Mouse (Mus musculus) embryonic fibroblast, embryonic 13.5 days (primary cell): ENCODE results near the gene Olfr1123. TPM values are rescaled to one million over a fixed set of nuclear protein-coding genes. Genes with fewer than 3 reads are reported as not detected.
"Not testable (repeated sequence)": the region's sequence is repeated elsewhere in the genome, so short reads cannot be mapped to it uniquely, and the experiment has no call there.

Experiments
- H3K27ac ChIP-seq: 2 replicates; pipeline ENCODE4 v1.5.1; 2012; ENCODE audit warnings: low read length, control low read depth, inconsistent platforms; ENCODE audit not compliant: insufficient read depth
- H3K4me1 ChIP-seq: 2 replicates; pipeline ENCODE4 v1.6.1; 2011; ENCODE audit warnings: low read length; ENCODE audit not compliant: control insufficient read depth, insufficient read depth
- H3K4me3 ChIP-seq: 2 replicates; pipeline ENCODE4 v1.5.1; 2011; ENCODE audit warnings: mild to moderate bottlenecking, control low read depth, low read length; ENCODE audit not compliant: insufficient read depth
- CTCF ChIP-seq: IDR thresholded peaks from 2 replicates; pipeline ENCODE4 v1.5.1; 2011; ENCODE audit warnings: mild to moderate bottlenecking, control low read depth, low read length, moderate library complexity, borderline replicate concordance; ENCODE audit not compliant: insufficient read depth
- POLR2A ChIP-seq: IDR thresholded peaks from 2 replicates; pipeline ENCODE4 v1.6.1; 2011; ENCODE audit warnings: low read depth, mild to moderate bottlenecking, control low read depth, low read length, moderate library complexity
- polyA plus RNA-seq: library from polyadenylated mRNA; stranded (reverse); fragments of >200 nt; gene quantifications from 2 replicates; pipeline ENCODE4 v1.2.4, GENCODE M21; 2011; ENCODE audit warnings: low read depth; ENCODE audit not compliant: missing spikeins, insufficient read length

The Olfr1123 gene
- polyA plus RNA-seq, result 0.11 TPM in 1 of 2 replicates, not detected in the other

GRCm38 (mm10) chr2:87416335-87416734 is at the start of gene Olfr1123:
TSS of gene Olfr1123 (plus strand) at chr2:87416635.
- TF ChIP-seq CTCF, result no peak
- Histone ChIP-seq H3K4me3 (no peak within 1 kb of the TSS), H3K27ac (no peak within 1 kb of the TSS), H3K4me1 (no peaks in the 10 kb centered on the region)

GRCm38 (mm10) chr2:87369595-87369994 is 46.8 kb upstream of the Olfr1123 start, which contains the start of gene Olfr1121:
TSS of gene Olfr1121 (plus strand) at chr2:87369895.
- H3K4me1 ChIP-seq, result no peaks in the 10 kb centered on the region
- H3K4me3 ChIP-seq, result no peak within 1 kb of the TSS
- TF ChIP-seq POLR2A (no peak), CTCF (no peak)
- no peak within 1 kb of the TSS for H3K27ac ChIP-seq

GRCm38 (mm10) chr2:87371726-87372125 is 44.7 kb upstream of the Olfr1123 start:
- Histone ChIP-seq H3K27ac (no peak overlapping the region), H3K4me1 (no peaks in the 10 kb centered on the region), H3K4me3 (no peak overlapping the region)
- TF ChIP-seq POLR2A, result no peak
- no peak for TF ChIP-seq CTCF

- Histone ChIP-seq H3K4me3 (no peak overlapping the region), H3K27ac (no peak overlapping the region), H3K4me1 (no peaks in the 10 kb centered on the region)
- TF ChIP-seq CTCF, result no peak
- no peak for TF ChIP-seq POLR2A
Observed at GRCm38 (mm10) chr2:87383935-87384334, 32.5 kb upstream of the Olfr1123 start.

GRCm38 (mm10) chr2:87385549-87385948 is 30.9 kb upstream of the Olfr1123 start, which contains the start of gene Olfr1122:
TSS of gene Olfr1122 (plus strand) at chr2:87385849.
- H3K4me1 ChIP-seq, result no peaks in the 10 kb centered on the region
- H3K27ac ChIP-seq, result no peak within 1 kb of the TSS
- no peak within 1 kb of the TSS for H3K4me3 ChIP-seq
- TF ChIP-seq CTCF, result no peak

- H3K4me1 ChIP-seq, H3K27ac ChIP-seq, H3K4me3 ChIP-seq: not testable (repeated sequence)
Observed at GRCm38 (mm10) chr2:87393605-87394004, 22.8 kb upstream of the Olfr1123 start.

GRCm38 (mm10) chr2:87394686-87395085 is 21.7 kb upstream of the Olfr1123 start:
- H3K27ac ChIP-seq, H3K4me1 ChIP-seq, H3K4me3 ChIP-seq: not testable (repeated sequence)

GRCm38 (mm10) chr2:87429975-87430374 is 13.5 kb downstream of the Olfr1123 start, which contains the start of gene Olfr1124:
TSS of gene Olfr1124 (plus strand) at chr2:87430275.
- H3K4me3 ChIP-seq, result no peak within 1 kb of the TSS
- TF ChIP-seq POLR2A (no peak), CTCF (no peak)

GRCm38 (mm10) chr2:87437731-87438130 is 21.3 kb downstream of the Olfr1123 start:
- TF ChIP-seq CTCF (no peak), POLR2A (no peak)

More at GRCm38 (mm10) chr2:87429975-87430374, 13.5 kb downstream of the Olfr1123 start, which contains the start of gene Olfr1124:
- Histone ChIP-seq H3K27ac (no peak within 1 kb of the TSS), H3K4me1 (no peaks in the 10 kb centered on the region)

GRCm38 (mm10) chr2:87453662-87454061 is 37.2 kb downstream of the Olfr1123 start, which contains the start of gene Olfr1126:
TSS of gene Olfr1126 (plus strand) at chr2:87453962.
- Histone ChIP-seq H3K4me3 (no peak within 1 kb of the TSS), H3K27ac (no peak within 1 kb of the TSS), H3K4me1 (no peaks in the 10 kb centered on the region)
- TF ChIP-seq CTCF, result no peak
- no peak for TF ChIP-seq POLR2A

More at GRCm38 (mm10) chr2:87437731-87438130, 21.3 kb downstream of the Olfr1123 start:
- no peaks in the 10 kb centered on the region for H3K4me1 ChIP-seq
- H3K4me3 ChIP-seq, result no peak overlapping the region
- H3K27ac ChIP-seq, result no peak overlapping the region

- Histone ChIP-seq H3K4me1 (no peaks in the 10 kb centered on the region), H3K4me3 (no peak overlapping the region), H3K27ac (no peak overlapping the region)
- TF ChIP-seq CTCF (no peak), POLR2A (no peak)
Observed at GRCm38 (mm10) chr2:87461769-87462168, 45.3 kb downstream of the Olfr1123 start.

Other genes with a start within 250 kb of the Olfr1123 start
- not detected in 2 replicates for gene Olfr1112, start 228.8 kb upstream of the Olfr1123 start, polyA plus RNA-seq
- not detected in 2 replicates for gene Olfr1113, start 207.7 kb upstream of the Olfr1123 start, polyA plus RNA-seq
- not detected in 2 replicates for gene Olfr1115, start 168.6 kb upstream of the Olfr1123 start, polyA plus RNA-seq
- not detected in 2 replicates for gene Olfr1116, start 149.1 kb upstream of the Olfr1123 start, polyA plus RNA-seq
- not detected in 2 replicates for gene Olfr1118, start 109.1 kb upstream of the Olfr1123 start, polyA plus RNA-seq
- gene Olfr1120, start 61.8 kb upstream of the Olfr1123 start, polyA plus RNA-seq, result not detected in 2 replicates
- not detected in 2 replicates for gene Olfr1121, start 46.7 kb upstream of the Olfr1123 start, polyA plus RNA-seq
- gene Olfr1122, start 30.8 kb upstream of the Olfr1123 start, polyA plus RNA-seq, result not detected in 2 replicates
- gene Olfr1124, start 13.6 kb downstream of the Olfr1123 start, polyA plus RNA-seq, result not detected in 2 replicates
- not detected in 2 replicates for gene Olfr1126, start 37.3 kb downstream of the Olfr1123 start, polyA plus RNA-seq
- gene Pramel7, start 80.5 kb downstream of the Olfr1123 start, polyA plus RNA-seq, result not detected in 2 replicates
- gene Pramel6, start 89.9 kb downstream of the Olfr1123 start, polyA plus RNA-seq, result not detected in 2 replicates
- not detected in 2 replicates for gene Olfr153, start 115.2 kb downstream of the Olfr1123 start, polyA plus RNA-seq
- not detected in 2 replicates for gene Olfr1128, start 128.9 kb downstream of the Olfr1123 start, polyA plus RNA-seq
- gene Olfr1129, start 157.3 kb downstream of the Olfr1123 start, polyA plus RNA-seq, result not detected in 2 replicates
- not detected in 2 replicates for gene Olfr1130, start 189.6 kb downstream of the Olfr1123 start, polyA plus RNA-seq
- gene Olfr1131, start 210.5 kb downstream of the Olfr1123 start, polyA plus RNA-seq, result not detected in 2 replicates
- not detected in 2 replicates for gene Olfr1132, start 220.9 kb downstream of the Olfr1123 start, polyA plus RNA-seq
- gene Olfr1133, start 230.7 kb downstream of the Olfr1123 start, polyA plus RNA-seq, result not detected in 2 replicates
- gene Olfr1134, start 241.8 kb downstream of the Olfr1123 start, polyA plus RNA-seq, result not detected in 2 replicates